Mouse (Mus musculus) cerebellum, adult (tissue): ENCODE results near the gene Slc15a5.

Experiments used
- ATAC-seq: cut with Nextera tagmentation; 2 replicates; pipeline ENCODE4 v1.9.2; 2017; ENCODE audit warnings: mild to moderate bottlenecking, moderate library complexity, mixed read lengths; ENCODE audit not compliant: insufficient number of reproducible peaks, low FRiP score, low TSS enrichment

The Slc15a5 gene

DNA sequence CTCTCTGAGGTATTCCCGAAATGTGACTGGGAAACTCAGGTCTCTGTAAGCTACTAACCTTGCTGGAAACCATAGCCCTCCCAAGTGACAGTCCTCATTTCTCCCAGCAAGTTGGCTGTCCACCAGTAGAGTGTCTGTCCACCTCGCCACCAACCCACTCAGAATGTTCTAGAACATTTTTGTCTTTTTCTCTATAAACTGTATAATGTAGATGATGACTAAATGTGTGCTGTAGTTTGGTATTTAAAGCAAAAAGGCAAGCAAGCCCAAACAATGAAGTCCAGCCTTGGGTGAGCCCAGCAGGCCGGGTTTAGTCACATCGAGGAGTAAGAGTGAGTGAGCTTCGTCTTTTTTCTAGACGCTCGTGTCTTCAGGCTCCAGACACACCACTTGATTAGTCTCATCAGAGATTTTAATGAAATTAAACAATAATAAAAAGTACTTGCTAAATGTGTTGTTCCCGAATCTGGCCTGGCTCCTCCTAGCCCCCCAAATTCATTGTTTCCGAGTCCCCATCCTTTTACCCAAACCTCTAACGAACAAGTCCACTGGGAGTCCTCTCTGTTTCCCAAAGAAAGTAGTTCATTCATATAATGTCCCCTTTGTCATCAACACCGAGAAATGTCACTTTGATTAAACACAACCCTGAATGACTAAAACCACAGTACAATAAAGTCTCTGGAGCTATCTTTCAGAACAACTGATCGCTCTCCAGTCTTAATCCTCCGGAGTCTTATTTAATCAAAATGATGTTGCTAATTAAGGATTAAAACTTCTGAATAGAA, 8.8 kb downstream of the Slc15a5 start:
- no peak for ATAC-seq

DNA sequence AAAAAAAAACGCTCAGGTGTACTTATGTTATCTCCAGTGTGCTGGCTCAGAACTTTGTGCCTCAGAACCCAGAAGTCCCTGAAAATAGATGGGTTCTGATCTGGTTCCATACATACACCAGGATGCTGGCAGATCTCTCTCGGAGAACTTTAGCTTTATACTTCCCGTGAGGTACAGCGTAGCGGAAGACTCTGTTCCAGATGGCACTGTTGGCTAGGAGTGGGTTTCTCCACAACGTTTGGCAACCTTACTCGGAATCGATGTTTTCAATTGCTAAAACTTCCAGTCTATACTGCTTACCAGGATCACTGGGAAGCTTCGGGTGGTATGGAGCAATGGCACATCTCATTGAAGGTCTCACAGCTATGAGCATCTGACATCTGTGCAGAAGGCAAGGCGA, 9.8 kb downstream of the Slc15a5 start:
- no peak for ATAC-seq

DNA sequence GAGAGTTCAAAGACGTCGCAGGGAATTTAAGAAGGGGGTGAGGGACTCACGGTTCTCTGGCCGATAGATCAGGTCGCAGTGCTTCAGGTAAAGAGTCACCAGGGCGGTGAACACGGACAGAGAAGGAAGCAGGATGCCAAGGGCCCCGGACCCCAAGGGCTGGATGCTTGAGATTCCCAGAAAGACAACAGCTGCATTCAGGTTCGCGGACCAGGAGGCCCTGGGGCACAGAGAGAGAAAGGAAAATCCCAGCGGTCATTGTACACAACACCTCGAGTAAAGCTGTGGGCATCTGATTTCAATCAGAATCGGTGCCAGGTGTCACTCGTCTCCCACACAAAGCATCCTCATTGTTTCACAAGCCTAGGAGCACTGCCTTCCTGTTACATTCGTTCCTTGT, 24.1 kb downstream of the Slc15a5 start:
- no peak for ATAC-seq

DNA sequence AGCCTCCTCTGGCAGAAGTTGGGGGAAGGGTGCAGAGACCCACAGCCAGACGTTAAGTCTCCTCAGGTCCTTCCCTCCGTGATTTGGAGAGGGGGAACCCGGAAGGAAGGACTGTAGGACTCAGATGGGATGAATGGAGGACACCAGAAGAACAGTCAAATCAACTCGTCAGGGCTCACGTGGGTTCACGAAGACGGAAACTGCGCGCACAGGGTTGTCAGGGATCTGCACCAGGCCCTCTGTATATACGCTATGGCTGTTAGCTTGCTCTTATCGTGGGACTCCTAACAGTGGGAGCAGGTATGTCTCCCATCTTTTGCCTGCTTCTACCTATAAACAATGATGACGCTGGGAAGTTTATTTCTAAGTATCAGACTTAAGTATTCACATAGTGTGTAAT, 24.8 kb downstream of the Slc15a5 start:
- ATAC-seq = no peak

DNA sequence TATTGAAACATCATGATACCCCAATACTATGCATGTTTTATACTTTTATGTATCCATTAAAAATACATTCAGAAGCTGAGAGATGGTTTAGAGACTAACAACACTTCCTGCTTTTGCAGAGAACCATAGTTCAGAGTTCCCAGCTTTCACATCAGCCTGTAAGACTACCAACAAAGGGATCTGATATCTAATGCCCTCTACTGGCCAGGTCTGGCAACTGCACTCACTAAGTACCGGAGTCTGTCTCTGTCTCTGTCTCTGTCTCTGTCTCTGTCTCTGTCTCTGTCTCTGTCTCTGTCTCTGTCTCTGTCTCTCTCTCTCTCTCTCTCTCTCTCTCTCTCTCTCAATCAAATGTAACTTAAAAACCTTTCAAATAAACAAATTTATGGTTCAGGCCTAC, 25.6 kb downstream of the Slc15a5 start:
- no peak for ATAC-seq

DNA sequence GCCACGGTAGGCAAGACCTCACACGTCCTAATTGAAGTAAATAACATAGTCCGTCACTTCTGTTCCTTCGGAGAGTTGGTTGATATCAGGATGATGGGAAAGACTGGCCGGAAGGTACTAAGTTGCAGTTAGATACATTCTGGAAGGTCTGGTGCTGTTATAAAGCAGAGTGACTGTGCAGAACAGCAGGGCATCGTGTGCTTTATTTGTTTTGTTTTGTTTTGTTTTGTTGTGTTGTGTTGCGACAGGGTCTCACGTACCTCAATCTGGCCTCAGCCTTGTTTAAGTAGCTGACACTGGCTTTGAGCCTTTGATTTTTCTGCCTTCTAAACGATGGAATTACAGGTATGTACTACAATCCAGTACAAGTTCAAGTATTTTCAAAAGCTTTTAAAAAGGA, 26.0 kb downstream of the Slc15a5 start:
- ATAC-seq = no peak

DNA sequence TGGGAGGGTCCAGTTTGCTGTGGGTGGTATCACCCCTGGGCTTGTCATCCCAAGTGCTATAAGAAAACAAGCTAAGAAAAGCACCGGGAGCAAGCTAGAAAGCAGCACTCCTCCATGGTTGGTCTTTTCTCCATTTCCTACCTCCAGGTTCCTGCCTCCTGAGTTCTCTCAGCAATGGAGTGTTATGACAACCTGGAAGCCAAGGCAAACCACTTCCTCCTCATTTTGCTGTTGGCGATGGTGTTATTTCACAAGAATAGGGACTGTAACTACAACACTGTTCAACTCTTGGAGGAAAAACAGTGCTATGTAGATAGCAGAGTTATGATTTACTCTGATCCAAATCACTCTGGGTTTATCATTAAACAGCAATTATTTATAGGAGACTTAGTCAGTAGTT, 34.4 kb downstream of the Slc15a5 start:
- ATAC-seq = no peak

DNA sequence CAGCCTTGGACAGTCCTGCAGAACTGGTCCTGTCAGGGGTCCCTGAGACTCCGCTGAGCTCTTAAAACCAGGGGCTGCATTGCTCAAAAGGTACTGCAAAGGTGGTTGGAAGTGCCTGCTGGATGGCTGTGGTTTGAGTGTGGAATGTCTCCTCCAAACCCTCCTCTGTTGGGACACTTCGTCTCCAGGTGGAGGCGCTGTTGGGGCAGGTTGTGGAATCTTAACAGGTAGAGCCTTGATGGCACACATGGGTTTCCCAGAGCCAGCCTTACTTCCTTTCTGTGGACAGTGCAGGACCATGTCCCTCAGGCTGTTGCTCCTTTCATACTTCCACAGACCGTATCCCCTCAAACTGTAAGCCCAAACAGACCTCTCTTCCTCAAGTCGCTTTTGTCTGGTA, 36.8 kb downstream of the Slc15a5 start:
- ATAC-seq = no peak

DNA sequence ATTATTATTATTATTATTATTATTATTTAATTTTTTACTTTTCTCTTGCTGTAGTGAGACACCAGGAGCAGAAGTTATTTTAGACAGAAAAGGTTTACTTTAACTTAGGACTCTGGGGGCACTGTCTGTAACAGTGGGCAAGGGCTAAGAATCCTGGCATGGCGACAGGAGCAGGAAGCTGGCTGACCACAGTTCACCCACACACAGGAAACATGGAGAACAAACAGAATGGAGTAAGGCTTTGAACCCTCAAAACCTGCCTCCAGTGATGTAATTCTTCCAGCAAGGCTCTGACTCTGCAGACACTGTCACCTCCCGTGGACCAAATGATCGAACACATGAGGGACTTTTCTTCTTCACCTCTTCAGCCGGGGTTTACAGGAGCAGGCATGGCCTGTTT, 37.9 kb downstream of the Slc15a5 start:
- ATAC-seq = no peak

DNA sequence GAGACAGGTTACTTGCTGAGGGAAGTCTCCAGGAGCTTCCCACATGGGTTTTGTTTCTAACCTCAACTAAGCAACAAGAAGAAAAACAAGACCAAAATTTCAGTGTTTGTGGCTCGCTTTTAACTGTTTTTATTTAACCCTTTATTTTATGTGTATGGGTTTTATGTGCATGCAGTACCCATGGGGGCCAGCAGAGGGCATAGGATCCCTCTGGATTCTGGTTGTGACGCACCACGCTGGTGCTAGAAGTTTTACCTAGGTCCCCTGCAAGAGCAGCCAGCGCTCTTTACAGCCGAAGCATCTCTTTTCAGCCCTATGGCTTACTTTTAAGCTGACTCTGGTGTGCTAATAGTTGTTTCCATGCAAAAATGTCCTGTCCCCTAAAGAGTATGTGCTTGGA, 42.1 kb downstream of the Slc15a5 start:
- ATAC-seq = no peak

DNA sequence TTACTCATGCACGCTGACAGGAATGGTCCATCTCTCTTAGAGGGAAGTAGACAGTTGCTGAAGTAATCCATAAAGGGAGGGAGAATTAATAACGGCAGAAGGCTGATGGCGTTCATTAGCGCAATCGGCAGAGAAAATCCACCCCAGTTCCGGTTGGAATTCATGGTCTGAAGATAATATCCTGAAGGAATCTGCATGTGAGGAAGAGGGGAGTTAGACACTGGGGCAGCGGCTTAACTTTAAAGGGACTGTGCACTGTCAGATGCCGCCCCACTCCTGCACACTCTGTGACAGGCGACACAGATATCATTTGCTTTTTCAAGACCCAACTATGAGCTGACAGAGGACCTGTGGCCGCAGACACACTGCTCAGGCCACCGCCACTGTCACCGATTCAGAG, 42.8 kb downstream of the Slc15a5 start:
- ATAC-seq = no peak

DNA sequence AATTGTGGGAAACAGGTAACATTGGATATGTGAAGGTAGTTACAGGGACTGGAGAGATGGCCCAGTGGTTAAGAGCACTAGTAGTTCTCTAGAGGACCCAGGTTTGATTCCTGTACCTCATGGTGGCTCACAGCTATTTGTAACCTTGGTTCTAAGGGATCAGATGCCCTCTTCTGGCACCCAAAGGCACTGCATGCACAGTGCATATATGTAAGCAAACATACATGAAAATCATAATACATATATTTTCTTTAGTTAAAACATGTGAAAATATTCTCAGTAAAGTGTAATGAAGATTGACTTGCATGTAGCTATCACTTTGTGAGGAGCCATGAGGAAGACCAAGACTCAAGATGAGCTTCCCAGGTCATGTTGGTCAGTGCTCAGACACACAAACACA, 62.8 kb downstream of the Slc15a5 start:
- ATAC-seq = no peak

DNA sequence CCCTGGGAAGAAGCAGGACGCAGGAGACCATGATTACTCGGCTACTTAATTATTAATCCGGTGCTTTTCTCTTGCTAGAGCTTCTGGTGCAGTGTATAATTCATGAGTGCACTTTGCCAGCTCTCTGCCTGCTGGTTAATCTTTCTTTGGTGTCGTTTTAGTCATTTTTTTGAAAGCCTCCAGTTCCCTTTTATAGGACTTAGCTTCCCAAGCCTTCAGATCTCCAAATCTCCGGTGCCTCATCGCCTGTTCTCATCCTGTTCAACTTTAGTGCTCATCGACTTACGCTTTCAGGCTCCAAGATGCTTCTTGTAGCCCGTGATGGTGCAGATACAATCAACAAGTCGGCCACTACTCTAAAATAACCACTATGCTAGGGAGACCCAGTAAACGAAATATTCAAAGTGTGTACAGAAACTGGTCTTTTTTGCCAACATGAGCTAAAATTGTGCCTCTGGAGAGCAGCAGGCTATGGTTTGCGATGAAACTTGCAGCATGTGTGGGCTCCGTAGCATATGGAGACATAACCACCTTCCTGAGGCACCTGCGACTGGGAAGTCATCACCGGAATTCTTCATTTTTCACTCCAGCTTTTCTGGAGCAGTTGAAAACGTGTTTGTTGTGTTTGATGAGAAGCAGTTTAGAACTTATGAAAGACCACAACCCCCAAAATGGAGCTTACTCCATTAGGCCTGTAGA, 64.6 kb downstream of the Slc15a5 start:
- no peak for ATAC-seq

DNA sequence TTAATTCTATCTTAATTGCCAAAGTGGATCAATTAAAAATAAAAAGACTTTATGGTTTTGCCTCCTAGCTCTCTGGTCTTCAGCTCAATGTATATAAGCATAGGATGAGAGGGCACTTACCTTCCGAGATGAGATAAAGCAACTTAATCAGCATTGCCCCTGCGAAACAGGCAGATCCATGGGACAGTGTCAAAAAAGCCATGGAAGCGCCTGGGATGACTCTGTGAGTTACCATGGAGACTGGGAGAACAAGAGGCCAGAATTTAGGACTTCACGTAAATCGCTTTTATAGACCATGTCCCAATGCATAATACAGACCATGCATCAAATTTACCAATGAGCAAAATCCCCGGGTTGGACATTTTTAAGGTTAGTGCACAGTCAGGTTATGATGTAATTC, 67.8 kb downstream of the Slc15a5 start:
- ATAC-seq = no peak

DNA sequence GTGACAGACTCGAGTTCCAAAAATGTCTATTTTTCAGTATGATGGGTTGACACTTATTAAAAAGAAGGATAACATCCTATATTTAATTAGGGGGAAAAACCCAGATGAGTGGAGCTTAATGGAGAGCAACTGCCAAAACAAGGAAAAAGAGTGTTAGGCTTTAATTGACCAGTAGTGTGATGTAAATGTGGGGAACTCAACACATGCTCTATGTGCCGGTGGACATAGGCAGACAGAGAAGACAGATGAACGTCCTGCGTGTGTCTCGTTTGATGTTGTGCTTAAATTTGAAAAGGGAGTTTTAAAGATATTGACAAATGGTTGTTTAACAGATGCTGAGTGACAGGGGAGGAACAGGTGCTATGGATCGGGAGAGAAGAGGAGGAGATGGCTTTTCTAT, 72.0 kb downstream of the Slc15a5 start:
- no peak for ATAC-seq

DNA sequence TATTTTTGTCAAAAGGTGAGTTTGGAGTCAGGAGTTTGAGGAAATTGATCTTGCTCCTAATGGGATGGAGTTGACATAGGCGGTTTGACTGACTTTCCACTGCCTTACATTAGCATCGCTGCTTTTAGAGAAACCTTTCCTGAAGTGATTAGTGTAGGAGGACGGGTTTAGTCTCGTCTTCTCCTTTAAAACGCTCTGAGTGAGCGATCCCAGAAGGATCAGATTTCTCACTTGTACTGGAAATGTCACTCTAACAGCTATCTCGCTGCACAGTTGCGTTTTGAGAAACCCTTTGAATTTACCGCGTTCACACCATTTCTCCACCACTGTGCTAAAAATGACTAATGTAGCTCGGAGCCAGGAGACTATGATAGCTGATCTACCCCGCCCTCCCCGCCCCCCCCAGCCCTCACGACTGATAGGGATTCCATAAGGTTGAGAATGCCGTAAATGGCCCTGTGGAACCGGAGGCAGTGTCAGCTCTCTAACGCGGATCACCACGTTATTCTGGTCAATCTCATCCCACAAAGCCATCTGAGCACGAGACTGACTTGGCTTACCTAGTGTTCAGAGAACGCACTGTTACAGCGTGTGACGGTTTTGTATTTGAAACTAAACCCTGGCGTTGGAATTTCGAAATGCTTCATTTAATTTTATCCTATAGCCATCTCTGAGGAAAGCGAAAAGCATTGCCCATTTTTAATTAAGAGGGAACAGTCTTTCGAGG, 73.0 kb downstream of the Slc15a5 start:
- no peak for ATAC-seq

DNA sequence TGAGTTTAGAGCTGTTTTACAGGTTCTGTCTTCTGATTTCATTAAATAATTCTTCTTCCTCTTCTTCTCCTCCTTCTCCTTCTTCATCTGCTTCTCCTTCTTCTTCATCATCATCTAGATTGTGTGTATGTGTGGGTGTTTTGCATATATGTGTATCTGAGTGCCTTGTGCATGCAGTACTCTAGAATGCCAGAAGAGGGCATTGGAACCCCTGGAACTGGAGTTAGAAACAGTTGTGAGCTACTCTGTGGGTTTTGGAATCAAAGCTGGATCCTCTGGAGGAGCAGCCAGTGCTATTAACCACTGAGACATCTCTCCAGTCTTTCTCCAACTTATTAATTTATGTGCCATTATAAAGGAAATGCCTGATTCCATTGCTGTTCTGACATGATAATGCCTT, 89.9 kb downstream of the Slc15a5 start:
- no peak for ATAC-seq

DNA sequence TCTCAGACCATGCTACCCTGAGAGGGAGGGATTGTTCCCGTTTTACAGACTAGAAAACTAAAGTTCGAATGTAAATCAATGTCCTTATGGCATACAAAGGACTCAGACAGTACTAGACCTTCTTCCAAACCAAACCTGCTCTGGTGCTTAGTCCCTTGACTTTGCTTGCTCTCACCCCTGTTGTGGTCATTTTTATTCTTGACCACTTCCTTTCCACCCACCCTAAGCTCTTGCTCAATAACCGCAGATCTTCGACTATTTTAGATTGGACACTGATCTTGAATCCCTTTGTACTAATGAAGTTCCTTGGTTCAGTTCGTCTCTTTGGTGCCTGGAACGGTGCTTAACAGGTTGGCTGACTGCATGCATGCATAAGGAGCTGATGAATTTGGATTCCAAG, 94.5 kb downstream of the Slc15a5 start:
- ATAC-seq = no peak

DNA sequence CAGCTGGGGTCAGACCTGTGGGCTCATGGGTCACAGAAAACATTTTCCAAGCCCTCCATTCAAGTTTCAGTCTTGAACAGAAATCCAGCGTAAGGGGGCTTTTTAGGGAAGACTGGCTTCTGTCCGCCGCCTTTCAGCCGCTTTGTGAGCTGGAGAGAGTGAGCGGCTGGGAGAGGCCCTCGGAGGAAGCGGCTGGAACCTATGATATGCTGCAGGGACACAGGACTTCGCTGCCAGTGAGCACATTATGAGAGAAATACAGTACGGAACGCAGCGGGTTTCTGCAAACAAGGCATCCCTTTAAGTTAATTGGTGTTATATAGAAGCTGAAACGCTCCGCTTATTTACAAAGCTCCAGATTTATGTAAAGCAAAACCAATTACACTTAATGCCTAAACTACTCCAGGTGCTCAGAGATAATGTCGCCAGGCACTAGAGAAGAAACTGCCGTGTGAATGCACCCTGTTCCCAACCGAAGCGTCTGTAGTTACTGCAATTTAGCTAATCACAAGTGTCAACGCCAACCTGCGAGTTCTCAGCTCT, 97.5 kb downstream of the Slc15a5 start:
- ATAC-seq = no peak

DNA sequence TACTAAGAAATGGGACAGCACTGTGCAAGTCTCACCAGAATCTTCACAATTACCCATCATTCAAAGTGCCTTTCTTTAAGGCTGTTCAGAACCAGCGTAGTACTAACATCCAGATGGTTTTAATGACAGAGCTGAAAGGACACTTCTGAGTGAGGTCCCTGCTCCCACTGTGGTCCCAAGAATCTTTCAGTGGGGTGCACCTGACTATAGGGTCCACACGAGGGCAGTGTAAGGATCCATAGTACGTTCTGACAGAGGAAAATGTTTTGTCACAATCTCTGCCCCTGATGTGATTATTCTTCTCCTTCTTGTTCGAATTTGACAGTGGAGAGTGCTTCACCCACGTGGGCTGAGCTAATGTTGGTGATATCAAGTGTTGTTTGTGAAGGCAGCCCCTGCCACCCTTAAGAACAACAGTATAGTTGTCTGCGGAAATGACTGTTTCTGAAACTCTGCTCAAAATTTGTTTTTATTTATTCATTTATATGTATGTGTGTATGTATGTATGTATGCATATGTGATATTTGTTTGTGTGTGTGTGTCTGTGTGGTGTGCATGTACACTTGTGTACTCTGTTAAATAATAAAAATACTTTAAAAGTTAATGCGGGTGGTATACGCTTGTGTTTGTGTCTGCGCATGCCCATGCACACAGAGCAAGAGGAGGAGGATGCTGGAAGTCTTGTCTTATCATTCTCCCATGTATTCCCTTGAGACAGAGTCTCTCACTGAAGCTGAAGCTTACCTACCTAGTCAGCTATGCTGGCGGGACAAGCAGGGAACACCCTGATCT, 98.6 kb downstream of the Slc15a5 start:
- no peak for ATAC-seq
